Mouse (Mus musculus) bone marrow macrophage, adult 2 months (primary cell): ENCODE measurements at regions not wholly inside any gene's neighbourhood (a gene's known extent, or its start where the extent isn't known, plus 50 kb on each side); places are given as distances from the start of the nearest gene placed in this dataset.

Experiments
- CTCF ChIP-seq: IDR thresholded peaks from 2 replicates; pipeline ENCODE4 v1.5.1; 2012; ENCODE audit warnings: low read depth, mild to moderate bottlenecking, low read length, moderate library complexity
- POLR2A ChIP-seq: IDR thresholded peaks from 2 replicates; pipeline ENCODE4 v1.6.1; 2012; ENCODE audit warnings: mild to moderate bottlenecking, low read depth, low read length, borderline replicate concordance

DNA sequence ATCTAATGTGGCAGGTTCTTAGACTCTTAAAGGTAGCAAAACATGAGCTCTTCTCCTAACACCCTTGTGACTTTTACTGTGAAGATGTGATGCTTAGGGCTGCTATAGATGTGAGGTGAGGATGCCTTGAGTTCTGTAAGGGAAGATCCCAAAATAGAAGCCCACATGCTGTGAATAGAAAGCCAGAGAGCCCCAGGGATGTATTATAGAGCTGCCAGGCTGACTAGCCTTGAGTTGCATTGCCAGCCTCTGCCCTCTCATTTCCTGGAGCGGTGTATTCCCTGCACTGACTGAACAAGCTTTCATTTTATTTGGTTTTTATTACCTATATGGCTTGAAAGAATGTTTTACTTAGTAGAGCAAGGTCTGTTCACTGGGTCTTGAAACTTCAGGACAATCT is 267.9 kb upstream of the Pitrm1 start:
- TF ChIP-seq CTCF (no peak), POLR2A (no peak)
